Mouse (Mus musculus) spleen, adult 2 months (tissue): Measurements from ENCODE around the gene Rcan2.
A peak's percentile ranks its signal among the peaks of the same experiment; 100 is the strongest.

ENCODE experiments used
- CTCF ChIP-seq: fragments of 200-500 bp; IDR thresholded peaks from 2 replicates; pipeline ENCODE4 v1.5.1; 2011; ENCODE audit warnings: mild to moderate bottlenecking, inconsistent platforms; ENCODE audit not compliant: insufficient read depth, insufficient read length, insufficient replicate concordance; ENCODE audit errors: extremely low read depth
- POLR2A ChIP-seq: fragments of 200-500 bp; IDR thresholded peaks from 2 replicates; pipeline ENCODE4 v1.6.1; 2011; ENCODE audit warnings: low read depth, low read length, inconsistent platforms

DNA sequence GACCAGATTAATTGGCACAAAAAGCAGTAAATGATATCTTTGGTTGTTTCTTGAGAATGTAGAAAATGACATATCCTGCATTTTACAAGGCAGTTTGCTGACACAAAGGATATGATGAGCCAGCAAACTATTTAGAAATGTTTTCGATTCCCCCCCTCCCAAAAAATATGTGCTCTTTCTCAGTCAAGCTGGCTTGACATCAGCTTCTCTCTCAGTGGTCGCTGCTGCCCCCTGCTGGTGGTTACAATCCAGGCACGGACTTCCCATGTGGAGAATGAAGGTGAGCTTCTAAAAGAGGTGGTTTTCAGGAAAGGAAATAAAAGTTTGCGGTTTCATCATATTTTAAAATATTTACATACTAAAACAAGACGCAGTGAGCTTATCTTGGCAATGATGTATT, 68.5 kb downstream of the Rcan2 start:
- no peak for TF ChIP-seq POLR2A
- TF ChIP-seq CTCF, result peak; percentile 62; the same call in 1 of the 2 replicates
